Mouse (Mus musculus) heart, embryonic 12.5 days (tissue): Measurements from ENCODE around the gene Pde6c. TPM values are rescaled to one million over a fixed set of nuclear protein-coding genes. Genes with fewer than 3 reads are reported as not detected.

Source experiments
- ATAC-seq: fragments of 200-750 bp; cut with Nextera tagmentation; 2 replicates; pipeline ENCODE4 v1.8.0; 2017; ENCODE audit warnings: moderate TSS enrichment, moderate library complexity; ENCODE audit not compliant: insufficient number of reproducible peaks, low FRiP score
- H3K27ac ChIP-seq: fragments of 300-500 bp; sonication (generic); 2 replicates; pipeline ENCODE4 v1.5.1; 2016; ENCODE audit warnings: mild to moderate bottlenecking, moderate library complexity; ENCODE audit not compliant: poor library complexity, severe bottlenecking
- H3K27me3 ChIP-seq: fragments of 300-500 bp; sonication (generic); replicated peaks from 2 replicates; pipeline ENCODE4 v1.6.1; 2016; ENCODE audit warnings: mild to moderate bottlenecking, moderate library complexity
- H3K36me3 ChIP-seq: fragments of 300-500 bp; sonication (generic); 2 replicates; pipeline ENCODE4 v1.6.1; 2016; ENCODE audit warnings: mild to moderate bottlenecking, moderate library complexity
- H3K4me1 ChIP-seq: fragments of 300-500 bp; sonication (generic); replicated peaks from 2 replicates; pipeline ENCODE4 v1.6.1; 2016; ENCODE audit warnings: mild to moderate bottlenecking
- H3K4me2 ChIP-seq: fragments of 300-500 bp; sonication (generic); 2 replicates; pipeline ENCODE4 v1.6.1; 2016; ENCODE audit warnings: mild to moderate bottlenecking, moderate library complexity
- H3K4me3 ChIP-seq: fragments of 300-500 bp; sonication (generic); 2 replicates; pipeline ENCODE4 v1.5.1; 2016; ENCODE audit warnings: mild to moderate bottlenecking
- H3K9ac ChIP-seq: fragments of 300-500 bp; sonication (generic); 2 replicates; pipeline ENCODE4 v1.6.1; 2016; ENCODE audit warnings: mild to moderate bottlenecking, moderate library complexity
- H3K9me3 ChIP-seq: fragments of 300-500 bp; sonication (generic); replicated peaks from 2 replicates; pipeline ENCODE4 v1.6.1; 2016; ENCODE audit warnings: mild to moderate bottlenecking, moderate library complexity
- WGBS: fragments of 180-500 bp; shearing (Covaris S2); methylation state at CpG from one replicate; pipeline ENCODE4 v1.1.7; 2016; 5-methylcytosine and 5-hydroxymethylcytosine counted together
- polyA plus RNA-seq: library from polyadenylated mRNA; unstranded; fragments of >200 nt; fragmentation: Nextera tagmentation; extraction: Ambion mirVana; gene quantifications from 2 replicates; pipeline ENCODE4 v1.2.1, GENCODE M21; 2016

The Pde6c gene
- polyA plus RNA-seq, 1 experiment from 2014 or later, result not detected

DNA sequence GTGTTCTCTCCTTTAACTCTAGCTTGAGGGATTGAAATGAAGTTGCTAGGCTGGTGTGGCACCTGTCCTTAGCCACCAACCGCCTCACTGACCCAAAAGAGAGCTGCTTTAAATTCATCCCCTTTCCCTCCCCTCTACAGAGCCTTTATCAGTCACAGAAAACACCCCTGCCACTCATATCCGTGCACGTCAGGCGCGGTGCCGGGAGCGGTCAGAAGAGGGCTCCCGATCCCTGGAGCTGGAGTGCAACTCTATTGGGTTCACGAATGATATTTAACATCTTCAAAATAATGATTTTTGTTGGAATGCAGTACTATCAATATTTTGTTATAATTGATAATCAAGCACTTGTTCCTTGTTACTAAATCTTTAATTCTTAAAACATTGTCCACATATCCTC is 74.1 kb downstream of the Pde6c start:
- ATAC-seq, result no peak
- 50% methylated on average over 9 of the region's 9 CpGs for WGBS
- peaks cover 30% of the 10 kb centered on the region for H3K36me3 ChIP-seq
- H3K4me3 ChIP-seq, result no peak overlapping the region
- H3K4me1 ChIP-seq, result no peaks in the 10 kb centered on the region
- no peak overlapping the region for H3K4me2 ChIP-seq
- H3K27ac ChIP-seq, result no peak overlapping the region
- H3K9me3 ChIP-seq, result no peaks in the 10 kb centered on the region
- H3K9ac ChIP-seq, result no peak overlapping the region
- no peaks in the 10 kb centered on the region for H3K27me3 ChIP-seq

DNA sequence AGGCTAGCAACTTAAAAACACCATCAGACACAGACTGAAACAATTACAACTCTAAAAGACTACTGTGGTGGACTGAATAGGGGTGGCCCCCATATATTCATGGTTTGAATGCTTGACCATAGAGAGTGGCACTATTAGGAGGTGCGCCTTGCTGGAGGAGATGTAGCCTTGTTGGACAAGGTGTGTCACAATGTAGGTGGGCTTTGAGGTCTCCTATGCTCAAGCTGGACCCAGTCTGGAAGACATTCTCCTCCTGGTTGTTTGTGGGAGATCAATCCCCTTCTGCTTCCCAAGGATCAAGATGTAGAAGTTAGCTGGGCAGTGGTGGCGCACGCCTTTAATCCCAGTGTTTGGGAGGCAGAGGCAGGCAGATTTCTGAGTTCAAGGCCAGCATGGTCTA is 85.1 kb downstream of the Pde6c start:
- Histone ChIP-seq H3K4me2 (no peak overlapping the region), H3K36me3 (peaks cover 32% of the 10 kb centered on the region), H3K9me3 (no peaks in the 10 kb centered on the region), H3K9ac (no peak overlapping the region), H3K27me3 (no peaks in the 10 kb centered on the region), H3K4me1 (no peaks in the 10 kb centered on the region), H3K27ac (no peak overlapping the region), H3K4me3 (no peak overlapping the region)
- 98% methylated on average over 3 of the region's 3 CpGs for WGBS
- no peak for ATAC-seq

DNA sequence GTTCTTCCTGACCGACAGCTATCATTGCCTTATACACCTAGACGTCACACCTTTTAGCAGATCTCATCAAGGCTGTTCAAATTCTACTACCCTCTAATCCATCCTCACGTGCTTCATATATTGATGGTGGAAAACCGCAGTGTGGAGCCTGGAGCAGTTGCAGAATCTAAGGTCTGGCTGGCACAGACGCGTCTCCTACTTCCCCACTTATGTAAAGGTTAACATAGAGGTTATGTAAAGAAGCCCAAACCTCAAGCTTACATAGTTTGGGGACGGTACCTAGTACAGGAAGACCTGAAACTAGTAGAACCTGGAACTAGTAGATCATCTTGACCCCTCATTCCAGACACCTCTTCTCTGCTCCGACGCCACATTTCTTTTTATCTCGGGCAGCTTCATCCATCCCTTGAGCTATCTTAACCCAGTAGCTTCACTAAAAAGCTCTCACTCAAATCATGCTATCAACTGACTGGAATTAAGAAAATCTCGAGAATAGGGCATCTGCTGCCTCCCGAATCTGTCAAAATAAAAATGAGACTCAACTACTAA is 90.8 kb downstream of the Pde6c start:
- WGBS, result 11% methylated on average over 12 of the region's 12 CpGs
- Histone ChIP-seq H3K4me1 (peaks cover 5% of the 10 kb centered on the region; the same call in 1 of the 2 replicates), H3K4me3 (peak overlapping the region; percentile 93), H3K9me3 (no peaks in the 10 kb centered on the region), H3K27ac (peak overlapping the region; percentile 89), H3K4me2 (peak overlapping the region; percentile 76), H3K27me3 (no peaks in the 10 kb centered on the region), H3K36me3 (peaks cover 7% of the 10 kb centered on the region), H3K9ac (peak overlapping the region; percentile 87)
- peak; percentile 55 for ATAC-seq

DNA sequence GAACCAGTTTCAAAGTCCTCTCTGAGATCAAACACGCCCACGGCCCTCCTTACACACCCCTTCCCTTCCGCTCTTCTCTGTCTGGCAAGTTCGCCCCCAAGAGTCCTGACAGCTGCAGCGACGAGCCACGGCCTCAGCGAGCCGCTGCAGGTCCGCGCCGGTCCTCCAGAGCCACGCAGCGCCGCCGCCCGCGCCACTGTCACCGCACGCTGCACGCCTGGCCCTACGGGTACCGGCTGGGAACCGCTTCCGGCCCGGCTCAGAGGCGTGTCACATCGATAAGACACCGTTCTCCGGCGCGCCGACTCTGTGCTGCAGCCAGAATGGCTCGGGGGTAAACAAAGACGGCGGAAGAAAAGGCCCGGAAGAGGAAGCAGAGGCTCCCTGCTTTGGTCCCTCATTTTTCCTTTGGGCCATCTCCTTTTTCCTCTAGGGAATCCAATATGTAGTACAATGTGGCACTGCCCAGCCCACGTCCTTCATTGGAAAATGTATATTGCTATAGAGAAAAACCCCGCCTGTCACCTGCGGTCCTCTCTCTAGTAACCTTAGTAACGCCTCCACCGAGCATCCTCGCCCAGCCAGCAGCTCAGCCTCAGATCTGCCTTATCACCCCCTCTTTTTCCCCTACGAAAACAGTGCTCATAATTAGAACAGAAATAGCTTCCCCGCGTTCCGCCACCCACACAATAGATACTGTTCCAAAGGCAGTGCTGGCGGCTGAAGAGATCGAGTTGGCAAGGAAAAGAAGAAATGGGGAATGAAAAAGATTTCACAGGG is 91.5 kb downstream of the Pde6c start, which contains the start of gene Fra10ac1:
Gene Fra10ac1 (minus strand): TSS at position 252 of the 780 bp plus-strand sequence.
- under 1% methylated on average over 49 of the region's 49 CpGs for WGBS

DNA sequence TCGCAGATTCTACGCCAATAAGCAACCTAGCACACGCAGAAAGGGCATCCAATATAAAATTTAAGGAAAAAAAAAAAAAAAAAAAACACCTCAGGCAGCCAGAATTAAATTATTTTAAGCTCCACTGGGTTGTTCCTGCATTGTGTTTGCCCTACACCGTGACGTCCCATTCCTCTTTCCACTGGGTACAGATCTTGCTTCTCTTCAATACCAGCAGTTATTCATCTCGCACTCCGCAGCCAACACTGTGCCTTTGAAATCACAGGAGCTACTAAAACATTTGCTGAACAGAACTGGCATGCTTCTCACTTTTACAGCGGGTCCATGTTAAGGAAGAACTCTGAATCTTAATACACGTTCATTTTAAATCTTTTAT is 92.1 kb downstream of the Pde6c start:
- H3K27ac ChIP-seq, result peak overlapping the region; percentile 89; the same call in 1 of the 2 replicates
- H3K4me1 ChIP-seq, result peaks cover 5% of the 10 kb centered on the region; the same call in 1 of the 2 replicates
- H3K4me2 ChIP-seq, result peak overlapping the region; percentile 76
- H3K27me3 ChIP-seq, result no peaks in the 10 kb centered on the region
- WGBS, result 18% methylated on average over 9 of the region's 9 CpGs
- H3K4me3 ChIP-seq, result peak overlapping the region; percentile 93
- peak overlapping the region; percentile 87 for H3K9ac ChIP-seq
- no peak for ATAC-seq
- peaks cover 2% of the 10 kb centered on the region; the same call in 1 of the 2 replicates for H3K36me3 ChIP-seq
- 0 out of 2 replicates have a peak, but pooled peaks cover 2% of the 10 kb centered on the region for H3K9me3 ChIP-seq

More for the DNA sequence above, 91.5 kb downstream of the Pde6c start, which contains the start of gene Fra10ac1:
- Histone ChIP-seq H3K27ac (peak within 1 kb of the TSS; percentile 89), H3K27me3 (no peaks in the 10 kb centered on the region), H3K4me2 (peak within 1 kb of the TSS; percentile 76), H3K9me3 (no peaks in the 10 kb centered on the region), H3K9ac (peak within 1 kb of the TSS; percentile 87), H3K4me1 (peaks cover 5% of the 10 kb centered on the region; the same call in 1 of the 2 replicates), H3K4me3 (peak within 1 kb of the TSS; percentile 93), H3K36me3 (peaks cover 2% of the 10 kb centered on the region; the same call in 1 of the 2 replicates)
- peak; percentile 95 for ATAC-seq

DNA sequence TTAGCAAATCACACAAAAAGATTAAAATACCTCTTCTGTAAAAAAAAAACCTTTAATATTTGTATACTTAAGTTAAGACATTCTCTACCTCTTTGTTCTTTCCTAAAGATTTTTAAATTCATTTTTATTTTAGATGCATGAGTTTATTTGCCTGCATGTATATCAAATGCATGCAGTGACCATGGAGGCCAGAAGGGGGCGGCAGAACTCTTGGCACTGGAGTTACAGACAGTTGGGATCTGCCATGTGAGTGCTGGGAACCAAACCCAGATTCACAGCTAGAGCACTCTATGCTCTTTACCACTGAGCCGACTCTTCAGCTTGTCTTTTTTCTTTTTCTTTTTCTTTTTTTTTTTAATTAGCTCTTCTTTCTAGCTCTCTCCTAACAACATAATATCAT is 96.1 kb downstream of the Pde6c start:
- Histone ChIP-seq H3K4me2 (no peak overlapping the region), H3K27ac (no peak overlapping the region), H3K9ac (no peak overlapping the region), H3K9me3 (0 out of 2 replicates have a peak, but pooled peaks cover 2% of the 10 kb centered on the region), H3K36me3 (no peaks in the 10 kb centered on the region), H3K27me3 (no peaks in the 10 kb centered on the region), H3K4me1 (no peaks in the 10 kb centered on the region), H3K4me3 (no peak overlapping the region)
- ATAC-seq, result no peak
- 50% methylated on average over 2 of the region's 2 CpGs for WGBS

DNA sequence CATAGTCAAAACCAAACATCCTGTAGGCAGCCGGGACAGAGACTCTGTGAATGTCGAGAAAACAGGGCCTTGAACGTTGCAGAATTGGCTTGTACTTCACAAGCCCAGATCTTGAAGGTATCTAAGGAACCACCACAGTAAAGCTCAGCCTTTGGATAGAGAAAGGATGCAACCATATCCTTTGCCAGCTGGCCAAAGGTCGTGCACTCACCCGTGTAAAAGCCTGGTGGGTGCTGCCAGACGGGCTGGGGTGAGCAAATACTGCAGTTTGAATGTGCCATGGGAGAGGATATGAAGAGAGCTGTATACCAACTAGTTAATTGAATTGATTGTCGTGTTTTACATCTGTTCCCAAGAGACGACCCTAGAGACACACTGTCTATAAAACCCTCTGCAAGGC is 99.5 kb downstream of the Pde6c start:
- H3K4me2 ChIP-seq, result no peak overlapping the region
- 0 out of 2 replicates have a peak, but pooled peaks cover 2% of the 10 kb centered on the region for H3K9me3 ChIP-seq
- WGBS, result 68% methylated on average over 8 of the region's 8 CpGs
- no peak overlapping the region for H3K9ac ChIP-seq
- no peak overlapping the region for H3K4me3 ChIP-seq
- no peaks in the 10 kb centered on the region for H3K36me3 ChIP-seq
- H3K27me3 ChIP-seq, result no peaks in the 10 kb centered on the region
- H3K27ac ChIP-seq, result no peak overlapping the region
- H3K4me1 ChIP-seq, result no peaks in the 10 kb centered on the region
- ATAC-seq, result no peak

DNA sequence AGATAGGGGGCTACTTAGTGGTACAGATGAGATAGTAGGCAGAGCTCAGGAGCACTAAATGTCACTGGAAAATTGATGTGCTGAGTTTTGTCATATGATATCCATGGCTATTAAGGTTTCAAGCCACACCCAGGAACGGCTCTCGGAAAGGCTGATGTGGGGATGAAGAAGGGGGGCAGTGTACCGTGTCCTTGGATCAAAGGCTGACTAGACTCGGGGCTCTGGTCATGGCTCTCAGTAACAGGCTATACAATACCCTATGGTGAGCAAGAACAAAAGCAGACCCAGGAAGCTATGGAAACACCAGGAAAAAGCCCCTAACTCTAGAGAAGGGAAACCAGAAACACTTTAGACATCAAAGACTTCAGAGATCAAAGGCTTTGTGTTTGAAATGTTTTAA is 99.9 kb downstream of the Pde6c start:
- 65% methylated on average over 4 of the region's 4 CpGs for WGBS
- Histone ChIP-seq H3K27ac (no peak overlapping the region), H3K9me3 (0 out of 2 replicates have a peak, but pooled peaks cover 2% of the 10 kb centered on the region), H3K4me3 (no peak overlapping the region), H3K27me3 (no peaks in the 10 kb centered on the region), H3K9ac (no peak overlapping the region), H3K4me2 (no peak overlapping the region), H3K4me1 (no peaks in the 10 kb centered on the region), H3K36me3 (no peaks in the 10 kb centered on the region)
- ATAC-seq, result no peak

Other genes starting within 250 kb of the Pde6c start
- 8.9 and 9.4 TPM in 2 replicates for gene Myof, start 89.2 kb upstream of the Pde6c start, polyA plus RNA-seq
- 34.5 and 35.9 TPM in 2 replicates for gene Cep55, start 77.8 kb upstream of the Pde6c start, polyA plus RNA-seq
- not detected in 2 replicates for gene Ffar4, start 35.7 kb upstream of the Pde6c start, polyA plus RNA-seq
- gene Rbp4, start 7.5 kb upstream of the Pde6c start, polyA plus RNA-seq, result 5.9 and 24.1 TPM in 2 replicates
- 30.2 and 31.7 TPM in 2 replicates for gene Fra10ac1, start 91.4 kb downstream of the Pde6c start, polyA plus RNA-seq
- not detected in 2 replicates for gene Lgi1, start 131.8 kb downstream of the Pde6c start, polyA plus RNA-seq